Mouse (Mus musculus) forebrain, embryonic 11.5 days (tissue): ENCODE measurements at regions not wholly inside any gene's neighbourhood (a gene's known extent, or its start where the extent isn't known, plus 50 kb on each side); places are given as distances from the start of the nearest gene placed in this dataset.

ENCODE experiments used
- ATAC-seq: fragments of 200-750 bp; cut with Nextera tagmentation; replicated peaks from 2 replicates; pipeline ENCODE4 v1.8.0; 2017; ENCODE audit warnings: moderate TSS enrichment; ENCODE audit not compliant: low FRiP score
- DNase-seq: peaks from one replicate; pipeline ENCODE4 v3.0.0-alpha.2; 2017; ENCODE audit warnings: low spot score
- H3K27ac ChIP-seq: fragments of 300-500 bp; sonication (generic); 2 replicates; pipeline ENCODE4 v1.5.1; 2014; ENCODE audit warnings: low read depth, low read length
- H3K27me3 ChIP-seq: fragments of 300-500 bp; sonication (generic); 2 replicates; pipeline ENCODE4 v1.6.1; 2014; ENCODE audit warnings: mild to moderate bottlenecking, low read length, mixed read lengths; ENCODE audit not compliant: control insufficient read depth, insufficient read depth
- H3K36me3 ChIP-seq: fragments of 300-500 bp; sonication (generic); 2 replicates; pipeline ENCODE4 v1.6.1; 2014; ENCODE audit warnings: mild to moderate bottlenecking, low read length, moderate library complexity, mixed read lengths; ENCODE audit not compliant: control insufficient read depth, insufficient read depth
- H3K4me1 ChIP-seq: fragments of 300-500 bp; sonication (generic); replicated peaks from 2 replicates; pipeline ENCODE4 v1.6.1; 2014; ENCODE audit warnings: low read length, mixed read lengths; ENCODE audit not compliant: control insufficient read depth, insufficient read depth
- H3K4me2 ChIP-seq: fragments of 300-500 bp; sonication (generic); 2 replicates; pipeline ENCODE4 v1.6.1; 2014; ENCODE audit warnings: low read depth, mild to moderate bottlenecking, low read length, moderate library complexity, mixed read lengths; ENCODE audit not compliant: severe bottlenecking
- H3K4me3 ChIP-seq: fragments of 300-500 bp; sonication (generic); 2 replicates; pipeline ENCODE4 v1.5.1; 2014; ENCODE audit warnings: low read depth, low read length
- H3K9ac ChIP-seq: fragments of 300-500 bp; sonication (generic); 2 replicates; pipeline ENCODE4 v1.6.1; 2014; ENCODE audit warnings: low read length
- H3K9me3 ChIP-seq: fragments of 300-500 bp; sonication (generic); 2 replicates; pipeline ENCODE4 v1.6.1; 2016; ENCODE audit warnings: low read length, mixed read lengths; ENCODE audit not compliant: control insufficient read depth
- WGBS: fragments of 180-500 bp; shearing (Covaris S2); extraction: QIAGEN DNeasy Blood & Tissue Kit; methylation state at CpG from one replicate; pipeline ENCODE4 v1.1.7; 2014; 5-methylcytosine and 5-hydroxymethylcytosine counted together

DNA sequence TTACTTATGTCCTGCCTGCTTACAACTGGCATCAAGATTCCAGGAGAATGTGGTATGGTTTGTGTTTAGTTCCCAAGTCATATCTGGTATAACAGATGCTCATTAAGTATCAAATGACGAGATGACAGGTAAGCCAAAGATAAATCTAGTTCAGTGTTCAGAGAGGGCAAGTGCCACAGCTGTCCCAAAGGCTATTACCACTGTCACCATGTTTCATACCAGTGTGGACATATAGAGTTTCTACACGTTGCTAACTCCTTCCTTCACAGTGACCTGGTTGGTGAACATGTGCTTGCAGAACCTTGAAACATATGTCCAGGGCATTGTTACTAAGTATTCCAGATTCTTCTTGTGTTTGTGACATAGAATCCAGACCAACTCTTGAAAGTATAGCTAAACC lies 438.1 kb upstream of the Gm9747 start:
- 79% methylated on average over 2 of the region's 2 CpGs for WGBS
- no peak overlapping the region for H3K4me3 ChIP-seq
- H3K4me2 ChIP-seq: no peak overlapping the region
- no peaks in the 10 kb centered on the region for H3K27me3 ChIP-seq
- no peak overlapping the region for H3K27ac ChIP-seq
- no peaks in the 10 kb centered on the region for H3K4me1 ChIP-seq
- ATAC-seq (no peak), DNase-seq (no peak)
- H3K36me3 ChIP-seq: no peaks in the 10 kb centered on the region
- H3K9me3 ChIP-seq: no peaks in the 10 kb centered on the region
- H3K9ac ChIP-seq: no peak overlapping the region

DNA sequence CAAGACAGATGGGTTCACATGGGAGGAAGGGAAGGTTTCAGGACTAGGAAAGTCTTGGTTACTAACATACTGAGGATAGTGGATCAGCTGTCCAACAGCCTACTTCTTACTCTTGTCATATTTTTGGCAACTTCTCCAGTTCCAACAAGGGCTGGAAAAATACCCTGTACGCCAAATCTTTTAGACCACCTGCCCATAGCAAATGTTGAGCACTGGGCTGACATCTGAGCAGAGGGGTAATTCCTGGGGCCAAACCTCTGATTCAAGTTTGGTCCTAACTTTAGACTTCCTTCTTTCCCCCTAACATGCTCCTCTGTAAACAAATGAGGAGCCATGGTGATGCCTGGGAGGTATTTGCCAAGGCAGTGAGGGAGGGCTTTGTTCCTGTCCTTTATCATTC lies 437.5 kb upstream of the Gm9747 start:
- Histone ChIP-seq H3K36me3 (no peaks in the 10 kb centered on the region), H3K4me3 (no peak overlapping the region), H3K27me3 (no peaks in the 10 kb centered on the region), H3K9me3 (no peaks in the 10 kb centered on the region), H3K27ac (no peak overlapping the region), H3K4me1 (no peaks in the 10 kb centered on the region), H3K4me2 (no peak overlapping the region), H3K9ac (no peak overlapping the region)
- no peak for DNase-seq
- ATAC-seq: no peak
- 89% methylated on average over 1 of the region's 1 CpGs for WGBS

- Histone ChIP-seq H3K4me2 (no peak overlapping the region), H3K27me3 (no peaks in the 10 kb centered on the region), H3K4me1 (no peaks in the 10 kb centered on the region), H3K9me3 (no peaks in the 10 kb centered on the region), H3K36me3 (no peaks in the 10 kb centered on the region), H3K9ac (no peak overlapping the region), H3K4me3 (no peak overlapping the region), H3K27ac (no peak overlapping the region)
- DNase-seq (no peak), ATAC-seq (no peak)
Observed at GRCm38 (mm10) chr1:81811591-81811990, 421.3 kb upstream of the Gm9747 start.

DNA sequence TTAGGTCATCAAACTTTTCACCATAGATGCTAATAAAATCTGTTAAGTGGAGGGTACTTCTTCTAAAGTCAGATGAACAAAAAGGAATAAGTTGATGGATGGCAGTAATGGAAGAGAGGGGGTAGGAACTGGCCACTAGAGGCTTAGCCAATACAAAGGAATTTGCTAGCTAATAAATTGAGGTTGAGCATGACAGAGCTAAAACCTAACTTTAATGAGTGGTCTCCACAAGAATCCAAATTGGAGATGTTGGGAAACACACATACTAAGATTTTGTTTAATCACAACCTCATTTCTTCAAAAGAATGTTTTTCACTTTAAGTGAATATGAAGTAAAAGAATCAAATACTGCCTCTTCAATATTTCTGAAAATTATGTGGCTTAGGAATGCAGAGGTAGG lies 414.0 kb upstream of the Gm9747 start:
- Histone ChIP-seq H3K27ac (no peak overlapping the region), H3K36me3 (no peaks in the 10 kb centered on the region), H3K4me3 (no peak overlapping the region), H3K4me1 (no peaks in the 10 kb centered on the region), H3K27me3 (no peaks in the 10 kb centered on the region), H3K4me2 (no peak overlapping the region), H3K9ac (no peak overlapping the region), H3K9me3 (no peaks in the 10 kb centered on the region)
- no peak for DNase-seq
- no peak for ATAC-seq

- DNase-seq (no peak), ATAC-seq (no peak)
- no peaks in the 10 kb centered on the region for H3K36me3 ChIP-seq
- H3K4me3 ChIP-seq: no peak overlapping the region
- no peaks in the 10 kb centered on the region for H3K27me3 ChIP-seq
- WGBS: 89% methylated on average over 3 of the region's 3 CpGs
- H3K4me1 ChIP-seq: no peaks in the 10 kb centered on the region
- no peak overlapping the region for H3K9ac ChIP-seq
- no peak overlapping the region for H3K4me2 ChIP-seq
- no peaks in the 10 kb centered on the region for H3K9me3 ChIP-seq
- H3K27ac ChIP-seq: no peak overlapping the region
Observed at GRCm38 (mm10) chr1:81841966-81842365, 390.9 kb upstream of the Gm9747 start.

GRCm38 (mm10) chr1:81850462-81851144 lies 382.3 kb upstream of the Gm9747 start:
- no peak overlapping the region for H3K4me3 ChIP-seq
- H3K4me2 ChIP-seq: no peak overlapping the region
- no peaks in the 10 kb centered on the region for H3K27me3 ChIP-seq
- no peak overlapping the region for H3K27ac ChIP-seq
- H3K4me1 ChIP-seq: no peaks in the 10 kb centered on the region
- WGBS: 86% methylated on average over 6 of the region's 6 CpGs
- ATAC-seq (no peak), DNase-seq (no peak)
- H3K9ac ChIP-seq: no peak overlapping the region
- H3K9me3 ChIP-seq: no peaks in the 10 kb centered on the region
- no peaks in the 10 kb centered on the region for H3K36me3 ChIP-seq

- H3K4me1 ChIP-seq: no peaks in the 10 kb centered on the region
- no peak for ATAC-seq
- WGBS: 68% methylated on average over 2 of the region's 2 CpGs
- no peaks in the 10 kb centered on the region for H3K9me3 ChIP-seq
- no peaks in the 10 kb centered on the region for H3K27me3 ChIP-seq
- DNase-seq: no peak
- H3K36me3 ChIP-seq: no peaks in the 10 kb centered on the region
- H3K4me3 ChIP-seq: no peak overlapping the region
- no peak overlapping the region for H3K27ac ChIP-seq
- H3K4me2 ChIP-seq: no peak overlapping the region
- H3K9ac ChIP-seq: no peak overlapping the region
Observed at GRCm38 (mm10) chr1:81859464-81859863, 373.4 kb upstream of the Gm9747 start.

DNA sequence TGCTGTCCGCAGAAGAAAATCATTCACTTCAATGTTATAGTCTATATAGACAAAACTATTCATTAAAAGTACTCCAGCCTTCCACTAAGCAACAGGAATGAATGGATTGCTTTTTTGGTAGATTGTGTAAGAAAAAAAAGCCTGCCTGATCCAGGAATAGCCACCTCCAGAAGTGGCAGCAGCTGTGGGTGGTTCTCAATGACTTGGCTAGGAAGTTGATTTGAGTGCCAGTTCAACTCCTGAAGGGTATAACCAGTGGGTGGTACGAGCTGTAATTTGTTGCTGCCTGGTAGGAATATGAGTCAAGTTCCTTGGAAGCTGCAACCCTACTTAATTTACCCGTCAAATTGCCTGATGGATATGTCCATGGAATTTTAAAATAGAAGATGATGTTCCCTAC lies 368.3 kb upstream of the Gm9747 start:
- WGBS: 90% methylated on average over 3 of the region's 3 CpGs

DNA sequence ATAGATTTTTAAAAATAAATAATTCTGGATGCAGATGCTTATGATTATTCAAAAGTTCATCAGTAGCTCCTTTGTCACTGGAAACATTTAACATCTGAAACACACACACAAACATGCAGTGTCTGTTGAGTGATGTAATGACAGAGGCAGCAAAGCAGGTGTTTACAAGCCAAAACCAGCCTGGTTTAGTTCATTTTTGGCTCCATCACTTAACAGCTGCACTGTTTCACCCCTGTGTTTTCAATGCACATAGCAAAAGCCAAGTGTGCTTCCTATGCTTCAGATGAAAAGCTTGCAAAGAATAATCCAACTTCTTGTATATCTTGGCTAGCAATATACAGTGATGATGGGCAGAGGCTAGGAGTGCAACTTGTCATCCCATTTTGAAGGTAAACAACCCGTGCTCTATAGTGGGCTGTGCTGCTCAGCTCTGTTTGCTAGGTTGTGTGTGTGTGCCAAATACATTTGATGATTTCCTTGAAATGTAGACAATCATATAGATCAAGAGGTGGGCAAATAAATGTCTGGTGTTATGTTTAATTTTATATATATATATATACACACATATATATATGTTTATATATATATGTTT lies 345.9 kb upstream of the Gm9747 start:
- ATAC-seq: no peak
- H3K4me1 ChIP-seq: no peaks in the 10 kb centered on the region
- no peak overlapping the region for H3K4me3 ChIP-seq
- no peaks in the 10 kb centered on the region for H3K36me3 ChIP-seq
- H3K4me2 ChIP-seq: no peak overlapping the region
- 77% methylated on average over 1 of the region's 1 CpGs for WGBS
- DNase-seq: no peak
- no peaks in the 10 kb centered on the region for H3K27me3 ChIP-seq
- H3K9ac ChIP-seq: no peak overlapping the region
- H3K27ac ChIP-seq: no peak overlapping the region
- no peaks in the 10 kb centered on the region for H3K9me3 ChIP-seq

More for the DNA sequence above, 368.3 kb upstream of the Gm9747 start:
- Histone ChIP-seq H3K36me3 (no peaks in the 10 kb centered on the region), H3K4me3 (no peak overlapping the region), H3K27me3 (no peaks in the 10 kb centered on the region), H3K9ac (no peak overlapping the region), H3K27ac (no peak overlapping the region), H3K4me1 (no peaks in the 10 kb centered on the region), H3K9me3 (no peaks in the 10 kb centered on the region), H3K4me2 (no peak overlapping the region)
- ATAC-seq: no peak
- no peak for DNase-seq
